Mouse (Mus musculus) adrenal gland (tissue): ENCODE data around the gene Hsdl1.

Experiments
- intact Hi-C: fragments of 180-260 bp; cut with DNase I; formaldehyde crosslinking; loops from one replicate; pipeline ENCODE4 v1.15.1; 2025

Hsdl1 gene

DNA sequence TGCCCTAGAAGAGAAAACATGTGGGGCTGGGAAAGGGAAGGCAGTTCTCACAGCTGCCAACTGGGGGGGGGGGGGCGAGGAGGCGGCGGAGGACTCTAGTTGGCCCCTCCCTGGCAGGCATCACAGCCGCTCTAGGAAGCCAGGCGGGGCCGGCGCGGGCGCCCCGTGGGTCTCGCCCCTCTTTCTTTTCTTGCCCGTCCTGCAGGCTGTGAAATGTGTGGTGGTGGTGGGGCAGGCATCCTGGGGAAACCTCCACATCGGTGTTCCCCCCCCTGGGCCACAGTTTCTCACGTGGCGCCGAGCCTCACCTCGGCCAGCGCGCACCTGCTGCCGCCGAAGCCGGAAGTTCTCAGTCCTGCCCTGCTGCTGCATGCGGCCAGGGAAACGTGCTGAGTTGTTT lies 10.9 kb upstream of the Hsdl1 start:
- intact Hi-C loops = loop anchor here (5.0 kb wide), 1 partner anchor 91 kb away; no protein-coding TSS in a partner anchor

DNA sequence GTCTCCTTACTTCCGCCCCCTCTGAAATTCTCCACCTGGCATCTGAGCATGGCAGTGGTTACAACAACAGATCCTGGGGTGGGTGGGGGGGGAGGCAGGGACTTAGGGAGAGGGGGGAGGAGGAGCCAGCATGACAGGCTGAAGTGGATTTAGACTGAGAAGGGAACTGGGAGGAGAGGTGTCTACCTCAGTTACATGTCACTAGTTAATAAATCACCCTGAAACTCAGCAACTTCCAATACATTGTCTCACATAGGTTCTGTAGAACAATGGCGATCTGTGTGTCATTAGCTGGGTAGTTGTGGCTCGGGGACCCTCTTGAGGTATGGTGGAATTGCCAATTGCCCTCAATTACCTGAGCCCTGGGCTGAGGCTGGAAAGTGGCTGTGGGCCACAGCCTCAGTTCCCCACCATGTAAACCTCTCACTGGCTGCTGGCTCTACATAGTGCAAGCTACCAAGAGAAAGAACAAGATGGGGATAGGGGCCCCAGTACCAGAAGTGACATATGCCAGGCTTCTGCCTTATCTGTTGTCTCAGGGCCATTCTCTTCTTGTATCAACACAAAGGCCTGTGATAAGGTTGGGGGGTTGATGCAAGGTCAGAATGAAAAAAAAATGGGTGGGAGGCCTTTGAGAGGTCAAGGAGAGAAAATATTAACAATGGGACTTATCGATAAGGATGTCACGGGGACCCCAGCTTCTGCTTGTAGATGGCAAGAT lies 5.6 kb upstream of the Hsdl1 start:
- intact Hi-C loops = no loop called here

DNA sequence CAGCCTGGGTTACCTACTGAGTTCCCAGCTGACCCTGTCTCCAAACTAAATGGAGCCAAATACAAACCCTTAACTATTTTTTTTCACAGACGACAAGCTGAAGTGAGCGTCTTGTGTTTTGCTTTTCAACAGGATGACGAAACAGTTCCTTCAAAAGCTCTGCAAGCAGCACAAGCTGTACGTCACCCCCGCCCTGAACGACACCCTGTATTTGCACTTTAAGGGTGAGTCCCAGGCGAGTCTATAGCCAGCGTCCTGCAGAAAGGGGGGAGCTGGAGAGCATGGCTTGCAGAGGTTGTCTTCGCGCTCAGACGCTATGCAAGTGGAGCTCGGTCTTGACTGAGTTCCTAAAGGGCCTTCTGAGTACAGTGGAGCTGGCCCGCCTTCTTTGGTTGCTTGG lies 4.1 kb upstream of the Hsdl1 start:
- intact Hi-C loops = no loop called here

DNA sequence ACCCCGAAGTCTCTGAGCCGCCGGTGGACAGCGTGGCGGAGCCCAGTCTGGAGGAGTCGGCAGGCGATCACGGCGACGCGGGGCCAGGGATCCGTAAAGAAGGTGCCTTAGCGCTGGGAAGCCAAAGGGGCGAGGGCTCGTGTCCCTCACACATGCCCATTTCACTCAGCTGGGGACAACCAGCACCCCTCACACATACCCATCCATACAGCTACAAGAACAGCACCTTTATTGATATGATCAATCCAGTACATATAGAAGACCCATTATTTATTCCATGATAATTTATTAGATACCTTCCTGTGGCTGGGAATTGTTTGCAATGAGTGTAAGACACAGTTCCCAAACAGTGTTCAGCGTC lies 363 bp upstream of the Hsdl1 start:
- intact Hi-C loops = no loop called here

DNA sequence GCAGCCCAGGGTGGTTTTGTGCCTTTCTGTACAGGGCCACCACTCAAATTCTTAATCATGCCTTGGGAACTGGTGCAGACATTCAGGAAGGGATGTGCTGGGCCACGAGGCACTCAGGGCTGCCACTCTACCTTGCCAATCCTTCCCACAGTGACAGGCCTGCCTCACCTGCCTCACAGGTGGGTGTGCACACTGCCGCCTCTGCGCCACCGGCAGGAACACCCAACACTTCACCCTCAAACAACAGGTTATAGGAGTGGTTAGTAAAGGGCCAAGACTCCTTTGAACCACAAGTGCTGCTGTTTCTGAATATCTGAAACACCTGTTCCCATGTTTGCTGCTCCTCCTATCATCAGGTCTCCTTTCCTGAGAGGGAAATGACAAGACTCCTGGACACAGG lies 2.6 kb downstream of the Hsdl1 start:
- intact Hi-C loops = no loop called here

DNA sequence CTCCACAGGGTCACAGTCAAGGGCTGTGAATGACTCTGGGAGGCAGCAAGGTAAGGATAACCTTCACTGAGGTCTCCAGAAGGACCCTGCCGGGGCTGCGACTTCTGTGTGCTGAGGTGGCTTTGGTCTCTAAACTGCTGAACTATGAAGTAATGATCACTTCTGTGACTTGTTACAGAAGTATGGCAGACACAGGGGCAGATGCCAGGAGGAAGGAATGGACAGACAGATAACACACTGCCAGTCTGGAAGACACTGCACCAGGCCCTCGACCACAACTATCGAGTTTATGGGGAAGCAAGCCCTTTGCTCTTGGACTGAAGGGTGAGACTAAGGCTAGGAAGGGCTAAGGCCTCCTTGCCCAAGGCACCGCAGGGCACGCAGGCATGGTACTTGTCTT lies 3.8 kb downstream of the Hsdl1 start:
- intact Hi-C loops = no loop called here

DNA sequence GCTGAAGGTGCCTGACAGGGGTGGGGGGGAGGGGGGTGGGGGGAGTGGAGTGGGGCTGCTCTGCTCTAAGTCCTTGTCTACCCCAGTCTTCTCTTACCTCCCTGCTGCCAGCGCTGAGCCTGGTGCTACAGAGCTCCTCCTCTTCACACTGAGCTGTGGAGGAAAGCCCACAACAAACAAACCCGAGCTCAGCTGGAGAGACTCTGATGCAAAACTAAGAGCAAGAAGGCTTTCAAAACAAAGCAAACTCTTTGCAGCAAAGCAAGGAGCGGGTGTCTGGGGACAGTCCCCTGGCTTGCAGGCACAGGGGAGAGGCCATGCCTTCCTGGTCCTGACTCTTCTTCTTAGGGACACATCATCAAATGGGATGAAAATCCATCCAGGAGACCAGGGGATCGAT lies 5.1 kb downstream of the Hsdl1 start:
- intact Hi-C loops = no loop called here

DNA sequence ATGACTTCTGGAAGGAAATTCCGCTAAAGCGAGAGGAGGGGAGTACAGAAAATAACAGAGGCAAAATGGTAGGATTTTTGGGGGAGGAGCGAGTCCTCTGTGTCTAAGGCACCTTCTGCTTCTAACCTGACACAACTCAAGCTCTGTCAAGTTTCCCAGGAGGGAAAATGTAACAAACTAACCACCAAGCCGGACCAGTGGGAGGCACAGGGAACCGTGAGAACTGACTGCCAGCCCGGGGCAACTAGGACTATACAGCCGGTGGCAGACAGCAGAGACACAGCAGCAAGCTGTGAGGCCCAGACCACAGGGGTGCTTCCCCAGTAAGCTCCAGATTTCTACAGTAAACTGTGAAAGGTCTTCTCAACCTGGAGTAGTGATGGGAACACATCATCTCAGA lies 6.0 kb downstream of the Hsdl1 start:
- intact Hi-C loops = no loop called here

DNA sequence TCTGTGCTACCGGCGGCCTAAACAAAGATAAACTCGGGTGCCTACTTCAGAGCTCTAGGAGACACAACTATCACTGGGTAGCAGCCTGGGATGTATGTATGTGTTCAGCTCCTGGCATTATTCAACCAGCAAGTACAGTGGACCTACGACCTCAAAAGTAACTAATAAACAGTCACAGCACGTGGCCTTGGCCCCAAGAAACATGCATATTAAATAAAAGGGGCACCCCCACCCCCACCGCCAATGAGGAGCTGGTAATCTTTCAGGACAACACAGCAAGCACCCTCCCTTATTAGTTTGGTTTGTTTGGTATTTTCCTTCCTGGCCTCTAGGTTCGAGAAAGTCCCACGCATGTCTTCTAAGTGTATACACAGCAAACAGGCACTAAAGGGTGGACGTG lies 6.7 kb downstream of the Hsdl1 start:
- intact Hi-C loops = no loop called here

DNA sequence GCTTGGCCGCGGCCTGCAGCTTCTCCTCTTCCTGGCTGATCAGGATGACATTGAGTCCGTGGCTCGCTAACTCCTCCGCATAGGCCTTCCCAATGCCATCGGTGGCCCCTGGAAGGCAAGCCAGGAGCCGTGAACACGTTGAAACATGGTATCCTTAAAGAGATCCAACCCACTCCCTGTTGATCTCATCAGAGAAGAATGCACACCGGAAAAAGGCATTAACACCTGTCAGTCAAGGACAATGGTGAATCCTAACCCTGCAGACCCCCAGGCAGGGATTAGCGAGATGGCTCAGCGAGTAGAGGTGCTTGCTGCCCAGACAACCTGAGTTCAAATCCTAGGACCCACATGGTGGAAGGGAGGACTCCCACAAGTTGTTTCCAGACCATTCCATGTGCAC lies 8.6 kb downstream of the Hsdl1 start:
- intact Hi-C loops = no loop called here

DNA sequence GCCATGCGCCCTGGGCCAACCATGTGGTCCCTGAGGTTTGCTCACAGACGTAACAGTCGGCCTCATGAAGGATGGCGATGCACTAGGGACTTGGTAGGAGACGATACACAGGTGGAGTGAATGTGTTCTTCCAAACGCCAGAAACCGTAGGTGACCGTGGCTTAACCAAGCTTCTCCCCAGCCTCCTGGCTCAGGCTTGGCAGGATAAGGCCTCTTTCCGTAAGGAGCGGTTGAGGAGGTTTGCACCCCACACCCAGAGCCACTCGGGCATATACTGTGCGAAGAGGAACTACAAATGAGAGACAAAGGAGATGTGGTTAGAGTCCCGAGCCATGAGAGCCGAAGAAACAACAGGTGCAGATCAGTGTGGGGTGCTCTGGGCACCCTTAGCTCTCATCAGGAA lies 11.1 kb downstream of the Hsdl1 start:
- intact Hi-C loops = no loop called here

DNA sequence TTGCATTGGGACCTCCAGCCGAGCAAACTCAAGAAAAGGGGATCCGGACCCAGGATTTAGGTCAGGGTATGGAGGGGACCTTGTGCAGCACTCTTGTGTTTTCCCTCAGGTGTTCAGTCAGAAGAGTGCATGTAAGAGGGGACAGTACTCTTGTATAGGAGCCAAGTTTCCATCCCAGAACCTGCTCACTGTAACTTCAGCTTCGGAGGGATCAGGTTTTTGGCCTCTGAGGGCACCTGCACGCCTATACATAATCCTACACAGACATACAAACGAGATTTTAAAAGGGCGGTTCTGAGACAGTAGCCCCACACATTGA lies 15.6 kb downstream of the Hsdl1 start:
- intact Hi-C loops = no loop called here

DNA sequence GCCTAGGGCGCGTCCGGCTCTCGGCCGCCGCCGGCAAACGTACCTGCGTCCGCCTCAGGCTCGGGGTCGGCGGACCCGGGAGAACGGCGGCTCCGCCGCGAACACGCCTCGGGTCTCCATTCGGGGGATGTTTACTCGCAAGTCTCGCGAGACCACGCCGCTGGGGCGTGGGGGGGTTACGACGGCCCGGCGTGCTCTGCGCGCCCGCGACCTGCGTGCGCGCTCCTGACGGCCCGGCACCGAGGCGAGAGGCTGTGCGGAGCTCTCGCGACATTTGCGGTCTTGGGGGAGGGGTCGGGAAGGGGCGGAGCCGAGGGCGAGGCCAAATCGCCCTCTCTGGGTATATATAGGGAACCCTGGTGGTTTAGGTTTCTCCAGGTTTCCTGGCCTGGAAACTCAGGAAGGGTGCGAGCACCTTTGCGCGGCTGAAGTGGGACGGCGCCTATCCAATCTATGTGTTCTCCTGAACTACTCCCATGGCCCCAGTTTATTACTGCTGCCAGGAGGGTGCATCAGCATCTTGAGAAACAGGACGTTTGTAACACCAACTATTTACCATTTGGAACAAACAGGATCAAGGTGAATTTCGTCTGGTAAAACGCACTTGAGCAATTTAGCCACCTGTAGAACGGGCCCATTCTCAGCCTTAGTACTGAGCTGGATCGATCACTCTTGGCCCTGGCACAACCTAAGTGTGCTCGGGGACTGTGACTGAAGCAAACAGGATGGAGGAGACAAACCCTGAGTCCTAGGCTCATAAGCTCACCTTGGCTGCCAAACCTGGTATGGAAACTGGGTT lies 16.2 kb downstream of the Hsdl1 start, which contains the start of gene Mbtps1:
Gene Mbtps1 (minus strand): TSS at position 133 of the 799 bp plus-strand sequence.
- intact Hi-C loops = no loop called here

DNA sequence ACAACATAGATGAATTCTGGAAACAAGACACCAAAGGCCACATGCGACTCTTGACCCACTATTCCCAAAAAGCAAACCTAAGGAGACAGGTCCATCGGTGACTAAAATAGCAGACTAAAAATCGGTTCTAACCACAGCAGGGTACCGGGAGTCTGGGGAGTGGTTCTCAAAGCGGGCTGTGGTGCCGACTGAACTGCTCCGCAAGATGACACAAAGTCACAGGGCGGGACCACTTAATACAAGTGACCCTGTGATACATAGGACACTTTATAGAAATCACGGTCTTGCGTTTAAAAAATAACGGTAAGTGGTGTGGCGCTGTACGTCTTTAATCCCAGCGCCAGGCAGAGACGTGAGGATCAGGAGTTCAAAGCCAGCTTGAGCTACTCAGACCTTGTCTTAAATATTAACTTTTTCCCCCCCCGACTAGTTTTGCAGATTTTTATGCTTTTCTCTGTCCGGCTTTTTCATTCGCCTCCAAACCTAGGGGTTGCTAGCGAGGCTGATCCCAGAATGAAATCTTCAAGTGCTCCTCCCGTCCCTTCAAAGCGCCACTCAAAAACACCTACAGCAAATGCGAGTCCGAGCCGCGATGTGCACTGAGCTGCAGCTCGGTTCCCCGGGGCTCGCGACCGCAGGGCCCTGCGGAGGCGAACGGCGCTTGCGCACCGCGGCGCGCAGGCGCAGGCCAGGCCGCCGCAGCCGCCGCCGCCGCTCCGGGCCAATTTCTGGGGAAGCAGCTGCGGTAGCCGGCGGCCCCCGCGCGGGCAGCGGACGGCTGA lies 17.0 kb downstream of the Hsdl1 start:
- intact Hi-C loops = no loop called here

DNA sequence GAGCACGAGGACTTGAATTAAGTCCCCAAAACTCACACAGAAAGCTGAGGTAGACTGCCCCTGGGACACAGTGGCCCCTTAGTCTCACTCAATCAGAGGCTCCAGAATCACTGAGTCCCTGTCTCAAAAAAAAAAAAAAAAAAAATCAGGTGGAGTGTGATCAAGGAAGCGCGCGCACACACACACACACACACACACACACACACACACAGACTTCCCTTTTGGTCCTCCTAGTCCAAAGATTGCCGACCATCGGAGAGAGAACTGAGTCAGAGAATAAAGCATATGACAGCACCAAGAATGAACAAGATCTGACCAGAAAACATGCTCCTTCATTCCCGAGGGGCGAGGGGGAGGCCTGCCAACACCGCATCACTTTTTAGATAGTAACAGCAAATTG lies 17.9 kb downstream of the Hsdl1 start:
- intact Hi-C loops = no loop called here

DNA sequence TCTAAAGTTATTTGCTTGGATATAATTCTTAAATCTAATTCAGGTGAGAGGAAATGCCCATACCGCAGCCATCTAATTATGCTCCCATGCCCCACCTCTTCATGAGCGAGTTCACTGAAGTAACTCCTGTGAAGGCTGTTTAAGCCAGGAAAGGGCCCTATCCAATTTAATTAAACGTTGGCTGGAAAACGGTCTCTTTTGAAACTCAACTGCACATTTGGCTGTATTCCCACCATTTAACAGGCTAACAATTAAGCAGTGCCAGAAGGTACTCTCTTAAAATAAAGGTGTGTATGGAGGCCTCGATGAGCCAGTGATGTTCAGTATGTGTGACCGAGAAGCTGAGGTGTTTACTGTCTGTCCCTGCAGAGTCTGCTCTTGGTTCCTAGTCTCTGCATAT lies 19.1 kb downstream of the Hsdl1 start:
- intact Hi-C loops = no loop called here

DNA sequence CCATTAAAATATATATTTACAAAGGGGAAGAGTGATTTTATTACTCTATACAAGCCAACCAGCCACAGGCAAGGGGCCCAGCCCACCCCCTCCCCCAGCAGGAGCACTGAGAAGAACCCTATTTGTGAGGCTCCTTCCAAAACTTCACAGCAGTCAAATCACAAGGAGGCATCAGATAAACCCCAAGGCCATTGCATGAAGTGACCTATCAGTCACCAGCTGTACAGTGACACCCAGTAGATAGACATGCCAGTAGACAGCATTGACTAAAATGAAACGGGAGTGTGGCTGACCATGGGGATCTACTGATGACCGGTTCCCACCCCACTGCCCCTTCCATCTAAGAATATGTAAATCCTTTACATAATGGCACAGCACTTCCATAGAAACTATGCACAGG lies 22.0 kb downstream of the Hsdl1 start:
- intact Hi-C loops = no loop called here

DNA sequence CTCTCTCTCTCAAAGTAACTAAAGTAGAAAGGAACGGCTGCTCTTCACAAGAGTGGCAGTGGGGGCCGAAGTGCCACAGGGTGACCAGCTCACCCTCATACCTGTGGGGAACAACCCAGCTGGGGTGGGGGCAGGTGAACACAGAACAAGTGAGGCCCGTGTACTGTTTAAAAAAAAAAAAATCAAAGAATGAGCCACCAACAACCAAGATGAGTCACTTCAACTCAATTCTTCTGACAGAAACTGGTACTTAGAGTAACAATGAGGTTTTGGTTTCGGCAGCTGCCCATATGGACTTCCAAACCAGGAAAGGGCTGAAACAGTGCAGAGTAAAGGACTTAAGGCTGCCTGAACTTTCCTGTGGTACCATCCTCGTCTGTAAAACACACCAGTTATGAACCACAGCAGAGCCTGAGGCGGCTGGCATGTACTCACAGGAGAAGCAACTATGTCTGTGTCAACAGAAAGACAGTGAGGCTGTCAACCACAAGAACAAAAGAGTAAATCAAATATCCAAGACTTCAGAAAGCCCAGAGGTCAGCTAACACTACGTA lies 26.3 kb downstream of the Hsdl1 start:
- intact Hi-C loops = no loop called here

DNA sequence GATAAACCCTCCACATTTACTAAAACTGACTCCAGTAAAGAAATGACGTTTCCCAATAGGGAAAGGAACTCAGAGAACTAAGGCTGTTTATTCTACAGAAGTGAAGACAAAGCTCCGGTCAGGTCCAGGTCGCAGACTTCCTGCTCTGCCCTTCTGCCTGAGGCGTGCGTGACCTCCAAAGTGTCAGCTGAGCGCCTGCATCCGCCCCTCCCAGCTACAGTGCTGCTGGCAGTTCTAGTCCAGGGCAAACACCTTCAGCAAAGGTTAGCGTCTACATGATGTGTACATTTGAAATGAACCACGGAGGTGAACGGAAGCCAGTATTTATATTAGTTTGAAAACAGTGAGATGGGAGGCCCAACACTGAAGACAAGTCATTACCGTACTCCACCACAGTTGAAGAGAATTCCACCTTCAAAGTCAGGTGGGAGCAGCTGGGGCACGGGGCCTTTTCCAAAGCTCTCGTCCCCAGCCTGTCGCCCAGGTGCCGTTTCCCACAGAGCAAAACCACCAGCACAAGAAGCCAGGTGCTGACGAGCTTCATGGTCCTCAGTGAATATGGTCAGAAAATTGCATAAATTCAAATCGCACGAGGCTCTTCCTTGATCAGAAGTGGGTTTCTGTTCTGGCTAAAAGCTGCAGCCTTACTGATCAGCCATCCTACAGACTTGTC lies 27.8 kb downstream of the Hsdl1 start:
- intact Hi-C loops = no loop called here

DNA sequence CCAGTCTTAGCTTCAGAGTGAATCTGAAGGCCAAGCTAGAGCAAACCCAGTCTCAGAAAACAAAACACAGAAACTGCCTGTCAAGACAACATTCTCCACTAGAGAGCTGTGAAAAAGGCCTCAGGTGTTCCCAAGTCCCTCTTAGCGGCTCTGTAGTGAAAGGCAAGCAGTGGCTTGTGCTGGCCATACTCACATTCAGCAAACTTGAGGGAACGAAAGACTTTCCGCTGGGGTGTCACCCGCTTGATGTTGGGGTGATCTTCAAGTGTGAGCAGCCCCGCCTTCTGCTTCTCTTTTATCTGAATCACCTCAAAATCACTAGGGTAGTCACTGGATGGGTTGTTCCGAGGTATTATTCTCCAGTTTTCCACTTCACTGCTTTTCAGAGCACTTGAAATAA lies 29.2 kb downstream of the Hsdl1 start:
- intact Hi-C loops = no loop called here

DNA sequence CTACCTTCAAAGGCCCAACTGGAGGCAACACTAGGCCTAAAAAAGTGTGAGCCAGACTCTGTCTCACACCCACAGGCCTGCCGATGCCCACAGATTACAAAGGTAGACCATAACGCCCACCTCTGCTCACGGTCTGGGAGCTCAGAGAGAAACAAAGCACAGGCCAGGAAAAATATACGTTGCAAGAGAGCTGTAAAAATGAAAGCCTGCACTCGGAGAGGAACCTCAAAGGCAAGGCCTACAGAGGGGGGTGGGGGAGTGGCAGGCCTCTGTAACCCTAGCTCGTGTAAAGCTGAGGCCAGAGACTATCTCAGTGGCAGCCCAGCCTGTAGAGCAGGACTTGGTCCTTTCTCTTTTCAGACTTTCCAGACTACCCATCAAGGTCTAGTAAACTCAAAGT lies 29.8 kb downstream of the Hsdl1 start:
- intact Hi-C loops = no loop called here

DNA sequence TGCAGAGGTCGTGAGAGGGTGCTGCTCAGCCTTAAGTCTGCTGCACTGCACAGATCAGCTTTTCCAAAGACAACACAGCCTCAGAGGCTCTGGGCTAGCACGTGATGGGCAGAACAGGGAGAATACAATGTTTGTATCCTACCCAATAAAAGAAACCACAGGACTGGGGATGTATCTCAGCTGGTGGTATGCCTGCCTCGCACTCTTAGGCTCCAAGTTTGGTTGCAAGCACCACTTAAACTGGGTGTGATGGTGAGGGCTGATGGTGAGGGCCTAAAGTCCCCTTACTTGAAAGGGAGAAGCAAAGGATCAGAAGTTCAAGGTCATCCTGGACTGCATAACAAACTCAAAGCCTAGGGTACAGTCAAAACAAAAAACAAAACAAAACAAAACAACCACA lies 30.4 kb downstream of the Hsdl1 start:
- intact Hi-C loops = no loop called here
